Mouse (Mus musculus): ENCODE results near the gene Rorc. TPM values are rescaled to one million over a fixed set of nuclear protein-coding genes. Genes with fewer than 3 reads are reported as not detected.
A peak's percentile ranks its signal among the peaks of the same experiment; 100 is the strongest.

The Rorc gene
- total RNA-seq, 2 experiments from 2014 or later: 17.7 to 18.9 TPM

- no peak for DNase-seq (ENCODE audit: low spot score in 2 of 2)
These were observed 39.9 kb downstream of the Rorc start for GRCm38 (mm10) chr3:94412530-94412929.

GRCm38 (mm10) chr3:94413031-94413679 lies 40.6 kb downstream of the Rorc start, which contains the start of gene Tdrkh:
Gene Tdrkh, plus strand, starts transcription at chr3:94413273.
- DNase-seq (ENCODE audit: low spot score in 2 of 2): peak; percentile 85 to 87

GRCm38 (mm10) chr3:94430980-94431379 lies 58.4 kb downstream of the Rorc start:
- no peak for DNase-seq (ENCODE audit: low spot score in 2 of 2)

- no peak for DNase-seq (ENCODE audit: low spot score in 2 of 2)
These were observed 61.7 kb downstream of the Rorc start for GRCm38 (mm10) chr3:94434305-94434704.

GRCm38 (mm10) chr3:94436420-94436819 lies 63.8 kb downstream of the Rorc start:
- no peak for DNase-seq (ENCODE audit: low spot score in 2 of 2)

GRCm38 (mm10) chr3:94441182-94441581 lies 68.6 kb downstream of the Rorc start:
- no peak for DNase-seq (ENCODE audit: low spot score in 2 of 2)

GRCm38 (mm10) chr3:94442951-94443596 lies 70.5 kb downstream of the Rorc start, which contains the start of gene Mrpl9:
Gene Mrpl9, plus strand, starts transcription at chr3:94443318.
- DNase-seq (ENCODE audit: low spot score in 2 of 2): peak; percentile 85

- DNase-seq (ENCODE audit: low spot score in 2 of 2): no peak
These were observed 71.0 kb downstream of the Rorc start, which contains the start of gene Oaz3 for GRCm38 (mm10) chr3:94443597-94443964. Gene Oaz3, minus strand, starts transcription at chr3:94443915.

Other genes with a start within 250 kb of the Rorc start
- not detected for gene Gm10696, start 194.6 kb upstream of the Rorc start, total RNA-seq (2021)
- gene Gm5286, start 176.1 kb upstream of the Rorc start, total RNA-seq (2021): not detected
- gene Gm4778, start 108.8 kb upstream of the Rorc start, total RNA-seq (2021): not detected
- gene Them4, start 62.7 kb upstream of the Rorc start, total RNA-seq (2021): 1 to 10 TPM; 9.0 to 9.8 TPM
- not detected for gene Them5, start 30.7 kb upstream of the Rorc start, total RNA-seq (2021)
- under 1 TPM; 0.62 to 0.67 TPM for gene C2cd4d, start 10.4 kb upstream of the Rorc start, total RNA-seq (2021)
- gene Lingo4, start 25.7 kb downstream of the Rorc start, total RNA-seq (2021): 1 to 10 TPM in 1 of 2 experiments, under 1 TPM in 1; 0.78 to 1.3 TPM
- gene Tdrkh, start 40.5 kb downstream of the Rorc start, total RNA-seq (2021): 10 to 100 TPM; 10.5 to 15.1 TPM
- gene Mrpl9, start 70.5 kb downstream of the Rorc start, total RNA-seq (2021): 10 to 100 TPM; 75.0 to 75.3 TPM
- gene Oaz3, start 71.1 kb downstream of the Rorc start, total RNA-seq (2021): not detected
- 10 to 100 TPM; 50.3 to 56.4 TPM for gene Celf3, start 105.5 kb downstream of the Rorc start, total RNA-seq (2021)
- gene Riiad1, start 107.5 kb downstream of the Rorc start, total RNA-seq (2021): 1 to 10 TPM; 7.1 to 7.4 TPM
- 10 to 100 TPM; 39.0 to 40.4 TPM for gene Snx27, start 209.9 kb downstream of the Rorc start, total RNA-seq (2021)